Mouse (Mus musculus) embryo, embryonic 10.5 days (tissue): Measurements from ENCODE around the gene Slc35b4.

ENCODE experiments used
- DNase-seq: peaks from one replicate; pipeline ENCODE4 v3.0.0-alpha.2; 2015; ENCODE audit warnings: low spot score

The Slc35b4 gene

DNA sequence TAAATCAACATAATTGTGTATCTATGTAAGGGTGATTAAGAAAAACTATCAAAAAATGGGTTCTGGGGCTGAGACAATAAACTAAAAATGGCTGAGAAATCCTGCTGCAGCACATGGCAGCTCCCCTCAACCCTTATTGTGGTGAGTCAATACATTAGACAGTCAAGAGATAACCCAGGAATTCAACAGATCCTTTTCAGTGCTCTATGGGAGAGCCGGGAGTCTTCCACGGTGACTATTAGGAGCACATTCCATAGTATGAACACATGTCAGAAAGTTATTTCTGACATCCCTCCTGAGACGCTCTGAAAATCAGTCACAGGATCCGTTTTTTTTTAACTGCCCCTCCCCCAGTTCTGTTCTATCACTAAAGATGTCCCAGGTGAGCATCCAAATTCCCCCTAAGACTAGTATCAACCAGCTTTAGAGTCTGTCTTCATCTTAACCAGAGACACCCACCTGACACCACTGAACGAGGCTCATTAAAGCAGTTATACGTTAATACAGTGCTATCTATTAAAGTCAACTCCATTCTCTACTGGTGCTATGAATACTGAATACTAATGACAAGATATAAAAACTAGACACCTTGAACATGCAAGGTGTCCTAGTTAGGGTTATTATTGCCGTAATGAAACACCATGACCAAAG lies 5.9 kb downstream of the Slc35b4 start:
- DNase-seq = no peak

DNA sequence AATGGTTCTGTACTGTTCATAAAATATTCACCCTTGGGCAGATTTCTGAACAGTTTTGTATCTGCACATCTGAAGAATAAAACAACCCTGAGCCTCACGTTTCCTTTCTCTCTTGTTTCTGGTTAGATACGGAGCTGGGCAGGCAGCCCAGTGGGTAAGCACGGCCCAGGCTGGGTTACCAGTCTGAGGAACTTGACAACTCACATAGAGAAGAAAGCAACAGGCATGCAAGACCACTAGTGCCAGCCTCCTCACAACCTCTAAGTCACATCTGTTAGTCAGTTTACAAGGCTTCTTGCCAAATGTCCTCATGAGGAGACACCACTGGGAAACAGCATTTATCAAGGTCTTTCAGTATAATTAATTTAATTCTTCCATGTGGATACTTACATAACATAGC lies 8.1 kb downstream of the Slc35b4 start:
- DNase-seq = no peak

DNA sequence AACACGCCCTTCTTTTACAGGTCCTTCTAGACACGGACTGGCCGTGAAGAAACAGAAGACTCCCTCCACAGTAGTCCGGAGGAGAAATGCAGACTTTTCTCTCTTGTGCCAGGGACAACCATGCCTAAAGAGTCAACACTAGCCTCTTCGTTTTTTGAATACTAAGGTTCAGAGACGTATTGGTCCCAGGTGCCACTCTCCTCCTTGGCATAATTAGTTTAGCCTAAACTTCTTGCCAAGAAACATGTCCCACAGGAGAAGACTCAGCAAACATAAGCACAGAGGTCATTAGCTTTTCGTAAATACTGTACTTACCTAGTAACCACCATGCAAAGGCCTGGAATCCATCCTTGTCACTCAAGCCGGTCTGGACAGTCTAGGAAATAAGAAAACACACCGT lies 13.9 kb downstream of the Slc35b4 start:
- DNase-seq = no peak

DNA sequence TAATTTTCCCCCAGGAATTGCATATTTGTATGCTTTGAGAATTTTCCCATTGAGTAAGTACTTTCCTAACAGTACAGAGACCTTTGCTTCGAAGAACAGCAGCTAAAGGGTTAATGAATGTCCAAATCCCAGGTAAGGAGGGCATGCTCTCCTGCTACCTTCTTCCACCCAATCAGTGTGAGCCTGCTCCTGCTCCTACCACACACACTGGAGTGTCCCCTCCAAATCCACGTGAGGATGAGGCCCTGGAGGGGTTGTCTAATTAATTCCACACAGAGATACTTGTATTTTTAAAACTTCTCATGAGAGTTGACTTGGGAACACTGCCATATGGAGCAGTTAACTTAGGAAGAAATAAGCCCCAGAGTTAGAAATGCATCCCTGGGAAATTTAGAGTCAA lies 14.3 kb downstream of the Slc35b4 start:
- no peak for DNase-seq

DNA sequence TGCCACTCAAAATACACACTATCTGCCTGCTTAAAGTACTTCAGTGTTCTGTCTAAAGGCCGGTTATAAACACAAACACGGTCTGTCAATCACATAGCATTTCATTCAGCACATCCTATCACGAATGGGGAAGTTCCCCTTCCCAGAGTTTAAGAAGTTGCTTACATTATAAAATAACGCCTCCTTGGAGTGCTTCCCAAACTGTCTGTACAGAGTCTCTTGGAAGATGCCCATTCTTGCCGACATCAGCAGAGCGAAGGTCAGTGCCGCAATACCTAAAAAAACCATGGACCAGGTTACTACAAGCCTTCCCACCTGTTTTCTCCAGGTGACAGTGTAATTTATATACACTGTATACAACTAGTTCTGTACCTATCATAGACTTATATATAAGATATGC lies 15.4 kb downstream of the Slc35b4 start:
- no peak for DNase-seq

DNA sequence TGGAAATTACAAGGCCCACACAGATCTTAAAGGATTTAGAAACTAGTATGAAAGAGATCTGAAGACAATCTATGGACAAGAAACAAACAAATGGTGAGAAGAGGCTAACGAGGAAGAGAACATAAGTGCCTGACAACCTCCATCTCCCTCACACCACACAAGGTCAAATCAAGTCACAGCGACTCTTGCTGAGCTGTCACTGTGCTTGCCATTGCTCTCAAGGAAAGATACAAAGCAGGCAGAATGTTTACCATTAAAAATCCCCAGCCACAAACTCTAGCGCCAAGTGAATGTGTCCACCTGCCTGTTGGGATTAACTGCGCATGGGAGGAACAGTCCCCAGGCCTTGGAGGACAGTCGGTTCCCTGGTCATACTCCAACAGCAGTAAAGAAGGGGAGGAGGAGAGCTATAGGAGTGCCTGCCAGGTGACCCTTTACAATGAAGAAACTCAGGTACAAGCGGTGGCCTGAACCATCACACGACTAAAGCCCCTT lies 16.0 kb downstream of the Slc35b4 start:
- DNase-seq = no peak

DNA sequence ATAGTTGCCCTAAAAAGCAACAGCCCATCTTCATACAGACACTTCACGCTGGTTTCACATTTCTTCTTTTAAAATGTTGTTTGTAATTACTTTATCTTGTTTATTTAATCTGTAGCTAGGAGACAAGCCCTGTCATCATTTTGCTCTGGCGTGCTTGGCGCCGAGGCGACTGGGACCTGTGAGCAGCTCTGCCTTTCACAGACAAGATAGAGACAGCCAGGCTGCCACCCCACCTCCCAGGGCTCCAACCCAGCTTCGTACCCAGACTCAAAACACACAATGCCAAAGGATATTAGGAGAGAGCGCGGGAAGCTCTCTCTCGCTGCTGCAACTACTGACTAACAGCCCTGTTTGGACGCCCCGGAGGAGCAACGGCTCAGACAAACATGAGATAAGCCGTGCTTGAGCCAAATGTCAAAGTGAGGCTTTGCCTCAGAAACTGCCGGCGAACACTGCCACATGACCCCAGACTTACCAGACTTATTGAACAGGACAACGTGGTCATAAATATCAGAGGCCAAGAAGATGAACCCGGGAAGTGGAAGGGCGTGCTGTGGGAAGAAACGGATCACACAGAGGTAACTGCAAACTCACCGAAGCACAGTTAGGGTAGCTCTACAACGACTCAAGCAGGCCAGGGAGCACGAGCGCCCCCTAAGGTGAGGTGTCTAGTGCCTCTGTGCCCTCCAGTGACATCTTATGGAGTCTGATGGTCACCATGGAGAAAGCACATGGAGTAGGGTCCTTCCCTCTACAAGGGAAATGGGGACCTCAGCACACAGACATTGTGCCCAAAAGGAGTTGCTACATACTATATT lies 16.7 kb downstream of the Slc35b4 start:
- DNase-seq = no peak

DNA sequence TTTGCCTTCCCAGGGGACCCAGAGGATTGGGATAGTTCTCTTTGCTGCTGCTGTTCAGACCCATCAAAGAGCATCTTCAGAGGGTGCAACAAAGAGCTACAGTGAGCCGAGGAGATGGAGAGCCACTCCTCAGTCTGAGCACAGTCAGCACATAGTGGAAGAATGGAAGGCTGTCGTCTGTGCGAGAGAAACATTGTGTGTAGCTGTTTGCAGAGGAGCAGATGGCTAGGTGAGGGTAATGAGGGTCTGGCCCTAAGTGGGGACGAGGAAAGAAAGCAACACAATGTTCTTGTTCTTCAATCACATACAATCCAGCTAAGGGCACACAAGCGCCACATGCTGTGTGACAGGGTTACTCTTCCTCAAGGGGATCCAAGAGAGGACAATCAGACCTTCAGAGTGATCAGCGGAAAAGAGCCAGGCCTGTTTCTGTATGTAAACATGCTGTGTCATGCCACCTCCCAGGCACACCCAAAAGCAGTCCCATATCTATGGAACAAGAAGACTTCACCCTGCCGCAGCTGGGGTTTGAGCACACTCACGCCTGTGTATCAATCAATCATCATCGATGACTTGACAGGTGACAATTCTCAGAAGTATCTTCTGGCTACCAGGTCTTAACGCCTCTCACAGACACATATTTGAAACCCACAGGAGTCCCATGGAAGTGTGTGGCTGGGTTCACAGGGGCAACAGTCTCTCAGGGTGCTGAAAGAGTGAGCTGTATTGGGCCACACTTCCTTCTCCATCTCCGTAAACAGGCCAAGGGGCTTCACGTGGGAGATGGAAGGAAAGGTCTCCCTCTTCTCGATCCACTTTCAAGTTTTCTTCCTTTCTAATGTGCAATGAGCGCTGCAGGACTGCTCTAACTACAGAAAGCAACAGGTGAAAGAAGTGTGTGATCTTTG lies 19.8 kb downstream of the Slc35b4 start:
- DNase-seq = no peak

DNA sequence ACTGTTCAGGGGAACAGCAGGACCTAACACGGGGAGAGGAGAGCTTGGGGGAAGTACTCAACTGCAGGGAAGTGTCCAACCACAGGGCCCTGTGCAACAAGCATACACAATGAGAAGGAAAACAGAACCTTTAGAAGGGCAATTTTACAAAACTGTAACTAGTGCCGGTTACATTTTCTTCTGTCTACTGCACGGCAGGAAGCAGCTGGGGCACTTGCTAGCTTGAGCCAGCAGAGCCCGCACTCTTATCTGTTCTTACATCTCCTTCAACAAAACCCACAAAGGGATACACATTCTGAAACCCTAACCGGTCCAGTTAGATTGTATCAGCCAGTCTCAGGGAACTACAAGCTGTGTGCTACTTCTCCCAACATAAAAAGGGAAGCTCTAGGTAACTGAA lies 20.9 kb downstream of the Slc35b4 start:
- no peak for DNase-seq

DNA sequence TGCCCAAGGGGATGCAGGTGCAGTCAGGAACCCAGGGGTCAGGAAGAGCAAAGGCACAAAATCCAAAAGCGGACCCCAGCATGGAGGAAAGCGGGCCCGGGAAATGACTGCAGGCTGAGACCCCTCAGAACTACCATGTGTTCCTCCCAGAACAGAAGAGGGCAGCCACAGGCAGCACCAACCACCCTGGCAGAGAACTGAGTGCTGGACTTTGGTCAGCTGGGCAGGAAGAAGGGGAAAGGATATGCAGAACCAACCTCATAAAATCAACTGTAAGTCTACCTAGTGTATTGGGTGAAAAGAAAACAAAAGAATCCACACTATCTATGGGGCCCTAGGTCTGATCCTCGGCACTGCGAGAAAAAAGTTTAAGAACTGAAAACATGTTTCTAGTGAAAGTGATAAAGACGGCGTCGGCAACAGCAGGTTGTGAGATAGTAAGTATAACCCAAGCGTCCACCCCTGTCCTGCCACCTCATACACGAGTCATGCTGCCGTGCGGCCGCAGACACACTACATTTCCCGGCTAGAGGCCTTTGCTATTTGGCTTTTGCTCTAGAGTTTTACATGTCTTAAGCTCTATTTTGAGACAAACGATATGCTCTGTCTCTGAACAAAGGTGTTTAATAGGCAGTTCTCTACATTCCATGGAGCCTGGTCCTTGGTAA lies 21.6 kb downstream of the Slc35b4 start:
- DNase-seq = no peak

DNA sequence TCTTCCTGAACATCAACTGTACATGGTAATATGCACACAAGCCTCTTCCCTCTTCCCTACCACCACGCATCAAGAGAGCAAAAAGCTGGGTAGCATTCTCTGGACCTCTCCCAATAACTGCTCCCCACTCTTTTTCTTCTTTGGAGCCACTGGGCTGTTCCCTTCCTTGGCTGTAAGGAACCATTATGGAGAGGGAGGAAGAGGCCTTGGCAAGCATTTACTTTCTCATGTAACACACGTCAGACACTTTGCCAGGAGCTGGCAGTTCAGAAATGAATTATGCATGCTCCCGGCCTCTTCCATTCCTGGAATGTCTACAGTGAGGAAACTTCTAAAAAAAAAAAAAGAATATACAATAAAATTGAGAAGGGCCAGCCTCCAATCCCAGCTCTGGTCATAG lies 22.7 kb downstream of the Slc35b4 start:
- DNase-seq = no peak

DNA sequence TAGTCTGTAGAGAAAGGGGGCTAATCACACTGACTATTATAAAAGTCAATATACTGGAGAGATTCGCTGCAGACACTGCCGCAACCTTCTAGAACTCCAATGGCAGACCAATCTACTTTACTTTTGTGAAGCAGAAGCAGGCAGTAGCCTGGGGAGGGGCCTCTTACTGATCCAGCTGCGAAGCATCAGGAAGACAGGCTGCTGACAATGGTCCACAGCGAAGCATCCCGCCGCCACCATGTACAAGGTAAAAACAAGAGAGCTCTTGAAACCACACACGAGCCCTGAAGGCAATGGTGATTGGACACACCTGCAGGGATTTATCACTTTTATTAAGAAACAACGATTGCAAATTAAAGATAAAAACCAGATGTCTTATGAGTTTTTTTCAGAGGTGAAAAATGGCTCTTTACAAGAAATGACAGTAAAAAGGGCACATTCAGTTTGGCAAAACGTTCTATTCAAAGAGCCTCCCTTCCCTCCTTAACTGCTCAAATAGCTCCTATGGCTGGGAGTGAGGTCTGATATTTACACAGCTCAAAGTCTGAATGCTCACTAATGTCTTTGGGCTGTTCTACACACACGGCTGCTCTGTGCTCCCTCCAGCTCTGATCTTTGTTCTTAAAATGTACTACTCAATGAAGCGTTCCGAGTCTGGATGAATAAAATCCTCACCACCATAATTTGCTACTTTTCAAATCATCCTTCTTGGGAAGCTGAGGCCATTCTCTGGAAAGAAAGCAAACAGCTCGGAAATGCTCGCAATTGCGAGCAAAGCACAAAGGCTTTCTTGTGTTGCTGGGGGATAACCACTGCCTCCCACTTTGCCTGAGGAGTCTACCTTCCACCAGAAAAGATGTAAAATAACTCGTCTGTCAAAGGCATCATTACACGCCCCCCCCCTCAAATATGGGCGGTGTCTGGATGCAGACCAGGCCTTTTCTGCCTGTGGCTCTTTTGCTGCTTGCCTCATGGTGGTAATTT lies 23.6 kb downstream of the Slc35b4 start:
- no peak for DNase-seq

DNA sequence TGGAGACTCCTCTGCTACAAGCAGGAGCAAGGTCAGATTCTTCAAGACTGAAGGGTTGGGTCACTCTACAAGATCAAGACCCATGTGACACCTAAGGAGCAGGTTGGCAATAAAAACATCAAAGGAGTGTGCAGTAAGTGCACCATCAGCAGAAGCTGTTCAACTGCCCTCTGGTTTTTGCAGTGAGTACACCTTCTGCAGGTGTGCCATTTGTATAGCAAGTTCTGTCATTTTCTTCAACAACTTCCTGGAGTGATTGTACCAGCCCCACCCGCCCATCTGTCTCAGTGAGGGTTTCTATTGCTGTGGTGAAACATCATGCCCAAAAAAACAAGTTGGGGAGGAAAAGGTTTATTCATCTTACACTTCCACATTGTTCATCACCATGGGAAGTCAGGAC lies 27.1 kb downstream of the Slc35b4 start:
- DNase-seq = no peak

DNA sequence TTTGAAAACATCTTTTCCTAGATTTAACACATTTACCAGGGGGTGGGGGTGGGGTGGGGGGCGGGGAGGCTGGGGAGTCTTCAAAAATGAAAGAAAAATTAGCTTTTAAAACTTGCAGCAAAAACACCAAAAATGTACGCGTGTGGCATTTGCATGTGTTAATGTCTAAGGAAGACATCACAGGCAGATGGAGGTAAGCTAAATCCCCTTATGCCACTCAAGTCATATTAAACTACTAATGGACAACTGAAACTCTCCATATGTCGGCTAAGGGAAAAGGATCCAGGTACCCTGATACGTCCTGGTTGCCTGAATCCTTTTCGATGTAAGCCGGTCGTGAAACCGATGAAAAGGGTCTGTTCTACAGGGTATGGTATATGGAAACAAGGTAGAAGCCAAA lies 27.8 kb downstream of the Slc35b4 start:
- no peak for DNase-seq

DNA sequence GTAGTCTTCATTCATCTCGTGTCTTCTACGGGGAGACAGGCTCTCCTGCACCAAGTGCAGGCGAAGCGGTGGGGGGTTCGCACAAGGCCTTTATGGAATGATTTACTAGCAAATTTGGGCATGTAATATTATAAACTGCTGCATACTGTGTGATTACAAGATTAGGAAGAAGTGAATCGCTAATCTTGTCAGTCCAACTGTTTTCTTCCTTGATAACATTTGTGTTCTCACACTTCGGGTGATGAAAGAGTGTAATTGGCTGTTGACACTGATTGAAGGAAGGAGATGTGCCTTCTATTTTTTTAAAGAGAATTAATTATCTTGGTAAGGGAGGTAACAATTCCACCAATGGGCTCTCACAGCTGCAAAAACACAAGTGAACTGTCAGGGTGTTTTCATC lies 28.3 kb downstream of the Slc35b4 start:
- DNase-seq = no peak

DNA sequence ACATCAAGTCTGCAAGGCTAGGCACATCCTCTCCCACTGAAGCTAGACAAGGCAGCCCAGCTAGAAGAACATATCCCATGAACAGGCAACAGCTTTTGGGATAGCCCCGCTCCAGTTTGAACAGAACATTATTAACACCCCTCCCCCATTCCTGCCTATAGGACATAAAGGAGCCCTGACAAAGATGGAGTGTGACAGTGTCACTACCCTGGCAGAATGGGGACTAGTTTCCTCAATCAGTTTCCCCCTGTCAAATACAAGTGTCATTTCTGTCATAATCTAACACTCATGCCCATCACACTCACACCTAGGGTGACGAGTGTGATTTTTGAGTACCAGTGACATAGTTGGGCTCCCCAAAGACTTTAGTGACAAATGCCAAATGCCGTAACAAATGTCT lies 28.9 kb downstream of the Slc35b4 start:
- no peak for DNase-seq

DNA sequence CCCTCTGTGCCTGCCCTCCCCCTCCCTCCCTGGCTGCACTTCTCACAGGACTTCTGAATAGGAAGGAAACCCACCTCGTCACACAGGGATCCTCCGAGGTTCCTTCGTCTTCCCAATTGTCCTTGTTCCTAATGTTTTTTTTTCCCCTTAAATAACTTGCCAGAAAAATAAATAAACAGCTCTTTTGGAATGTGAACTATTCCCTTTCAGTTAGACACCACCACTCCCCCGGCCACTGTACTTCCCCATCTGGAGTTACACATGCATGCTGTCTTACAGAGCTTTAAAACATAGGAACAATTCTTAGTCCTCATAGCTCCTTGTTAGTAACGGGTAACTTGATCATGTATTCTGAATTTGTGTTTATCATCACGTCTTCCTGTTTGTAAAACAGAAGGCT lies 30.9 kb downstream of the Slc35b4 start:
- no peak for DNase-seq

DNA sequence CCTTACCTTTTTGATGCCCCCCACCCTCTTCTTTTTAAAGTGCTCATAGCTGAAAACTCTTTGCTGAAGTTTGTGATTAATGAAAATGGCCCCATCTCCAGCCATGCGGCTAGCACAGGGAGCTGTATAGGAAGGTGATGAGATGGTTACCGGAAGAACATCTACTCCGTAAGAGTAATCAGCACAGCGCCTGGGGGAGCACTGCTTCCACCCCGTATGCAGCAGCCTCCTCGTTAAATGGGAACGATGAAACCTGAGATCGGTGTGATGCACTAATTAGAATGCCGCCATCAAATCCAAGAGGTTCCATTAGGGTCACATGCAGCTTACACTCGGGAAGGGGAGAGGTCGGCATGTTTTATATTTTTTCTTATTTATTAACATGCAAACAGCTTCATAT lies 34.0 kb downstream of the Slc35b4 start:
- no peak for DNase-seq

DNA sequence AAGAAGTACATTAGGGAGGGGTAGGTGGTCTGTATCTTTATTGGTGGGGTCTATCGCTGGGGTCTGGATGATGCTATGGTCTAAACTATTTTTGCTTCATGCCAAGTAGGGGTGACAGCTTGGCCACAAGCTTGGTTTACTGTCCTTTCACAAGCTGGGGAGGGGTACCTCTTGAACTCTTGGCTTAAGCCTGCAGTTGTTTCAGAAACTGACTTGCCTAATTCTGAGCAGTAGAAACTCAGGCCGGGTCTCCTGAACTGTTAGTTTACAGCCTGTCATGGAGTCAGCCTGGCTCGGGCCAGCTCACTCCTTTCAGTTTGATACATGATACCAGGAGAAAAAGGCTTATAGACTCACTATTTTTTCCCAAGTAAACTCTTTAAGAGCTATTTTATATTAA lies 38.5 kb downstream of the Slc35b4 start:
- no peak for DNase-seq

DNA sequence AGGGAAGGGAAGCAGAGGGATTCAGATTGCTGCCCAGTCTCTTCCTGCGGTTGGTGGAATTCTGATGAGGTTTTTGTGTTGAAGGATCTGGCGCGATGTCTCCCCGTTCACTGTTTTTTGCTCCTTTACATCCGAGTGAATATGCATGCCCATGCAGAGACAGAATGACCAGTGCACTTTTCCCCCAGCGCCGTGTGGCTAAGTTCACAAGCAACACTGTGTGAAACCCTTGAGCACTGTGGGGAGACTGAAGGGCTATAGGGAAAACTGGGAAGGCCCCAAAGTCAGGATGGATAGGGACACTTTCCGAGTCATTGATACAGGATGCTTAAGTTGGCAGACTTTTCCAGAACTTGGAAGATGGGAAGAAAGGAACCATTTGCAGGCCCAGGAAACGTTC lies 44.5 kb downstream of the Slc35b4 start:
- DNase-seq = no peak

DNA sequence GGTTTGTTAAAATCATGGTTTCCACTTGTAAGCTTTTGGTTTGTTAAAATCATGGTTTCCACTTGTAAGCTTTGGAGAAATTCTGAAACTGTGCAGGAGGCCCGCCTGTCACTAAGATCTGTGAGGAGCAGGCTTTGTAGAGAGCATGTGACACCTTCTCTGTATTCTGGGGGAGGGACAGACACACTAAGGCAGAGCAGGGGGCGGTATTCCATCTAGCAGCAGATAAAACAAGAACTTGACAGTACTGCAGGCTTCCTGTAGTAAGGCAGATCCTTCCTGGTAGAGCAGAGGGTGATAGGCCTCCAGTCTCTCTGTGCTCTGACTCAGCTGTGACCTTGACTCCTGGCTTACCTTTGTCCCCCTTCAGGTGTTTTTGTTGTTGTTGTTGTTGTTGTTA lies 47.6 kb downstream of the Slc35b4 start:
- DNase-seq = no peak
